9 mouse cellular contexts compared by ENCODE assay signal in genomic region chr16:11579676-11580098, GRCm38 (mm10).
DNase-seq lines count a peak whose midpoint lies in the region; ATAC-seq and TF ChIP-seq lines count a peak whose summit lies in the region.
"Had no signal": no experiment of that assay in that cellular context is flagged by ENCODE, and none has a peak within 500 bp of the region (broad histone marks: within the 10 kb centered on the region; RNA-seq: fewer than 3 reads in every experiment).

No protein-coding gene starts in this region.

- H3K4me3 ChIP-seq in heart, embryonic 12.5 days, result no peak overlapping the region
- no peak overlapping the region for H3K4me3 ChIP-seq in kidney, embryonic 15.5 days (replicated peaks)
- H3K4me3 ChIP-seq in limb, embryonic 14.5 days (replicated peaks; ENCODE audit: low read length), result no peak overlapping the region
- no peak overlapping the region for H3K4me3 ChIP-seq in olfactory bulb, adult 2 months (ENCODE audit: insufficient read depth, low read depth, low read length)
- H3K4me3 ChIP-seq: stomach, embryonic 15.5 days had no signal

- H3K4me1 ChIP-seq in heart, embryonic 12.5 days (replicated peaks), result peaks cover 41% of the 10 kb centered on the region
- H3K4me1 ChIP-seq in kidney, embryonic 15.5 days, result no peaks in the 10 kb centered on the region
- H3K4me1 ChIP-seq in limb, embryonic 14.5 days (ENCODE audit: control insufficient read depth, insufficient read depth, low read length), result no peaks in the 10 kb centered on the region
- H3K4me1 ChIP-seq in olfactory bulb, adult 2 months (ENCODE audit: control insufficient read depth, insufficient read depth, low read length), result peaks cover 6% of the 10 kb centered on the region
- H3K4me1 ChIP-seq: stomach, embryonic 15.5 days had no signal

- H3K36me3 ChIP-seq in heart, embryonic 12.5 days, result no peaks in the 10 kb centered on the region
- no peaks in the 10 kb centered on the region for H3K36me3 ChIP-seq in kidney, embryonic 15.5 days
- H3K36me3 ChIP-seq in limb, embryonic 14.5 days (ENCODE audit: control insufficient read depth, insufficient read depth, low read length), result no peaks in the 10 kb centered on the region; the same call in 1 of the 2 replicates
- H3K36me3 ChIP-seq: stomach, embryonic 15.5 days had no signal

- no peaks in the 10 kb centered on the region for H3K27me3 ChIP-seq in heart, embryonic 12.5 days (replicated peaks)
- H3K27me3 ChIP-seq in kidney, embryonic 15.5 days, result no peaks in the 10 kb centered on the region
- H3K27me3 ChIP-seq in limb, embryonic 14.5 days (ENCODE audit: control insufficient read depth, insufficient read depth, low read length), result no peaks in the 10 kb centered on the region
- H3K27me3 ChIP-seq: stomach, embryonic 15.5 days had no signal

- H3K27ac ChIP-seq in heart, embryonic 12.5 days (ENCODE audit: poor library complexity, severe bottlenecking), result peak overlapping the region; percentile 75
- no peak overlapping the region for H3K27ac ChIP-seq in kidney, embryonic 15.5 days
- no peak overlapping the region for H3K27ac ChIP-seq in limb, embryonic 14.5 days (replicated peaks; ENCODE audit: low read depth, low read length)
- H3K27ac ChIP-seq in olfactory bulb, adult 2 months (ENCODE audit: insufficient read depth, low read depth, low read length), result no peak overlapping the region
- H3K27ac ChIP-seq: stomach, embryonic 15.5 days had no signal

- no peaks in the 10 kb centered on the region for H3K9me3 ChIP-seq in heart, embryonic 12.5 days (replicated peaks)
- no peaks in the 10 kb centered on the region for H3K9me3 ChIP-seq in kidney, embryonic 15.5 days (replicated peaks)
- H3K9me3 ChIP-seq in limb, embryonic 14.5 days (ENCODE audit: control insufficient read depth, low read length), result no peaks in the 10 kb centered on the region
- H3K9me3 ChIP-seq: stomach, embryonic 15.5 days had no signal

- 27% methylated on average over 4 of the region's 4 CpGs for WGBS in heart, embryonic 12.5 days
- 48% methylated on average over 4 of the region's 4 CpGs for WGBS in kidney, embryonic 15.5 days
- 57% methylated on average over 4 of the region's 4 CpGs for WGBS in limb, embryonic 14.5 days
- whole genome bisulfite sequencing in olfactory bulb, adult 2 months, result 20% methylated on average over 4 of the region's 4 CpGs

- peak; percentile 49; the same call in 1 of the 2 replicates for ATAC-seq in heart, embryonic 12.5 days (ENCODE audit: insufficient number of reproducible peaks, low FRiP score)
- ATAC-seq in kidney, embryonic 15.5 days (replicated peaks; ENCODE audit: low FRiP score), result peak; percentile 45; the same call in 1 of the 2 replicates
- 0 out of 2 replicates have a peak, but pooled peaks have one; percentile 55 for ATAC-seq in limb, embryonic 14.5 days (ENCODE audit: low FRiP score, low read depth)
- no peak for ATAC-seq in erythroblast, adult 5-6 weeks (replicated peaks; ENCODE audit: low FRiP score, poor library complexity, severe bottlenecking)

- 0 out of 2 replicates have a peak, but pooled peaks have one; percentile 14 for TF ChIP-seq CTCF in olfactory bulb, adult 2 months (IDR thresholded peaks at IDR 0.05; ENCODE audit: insufficient read depth, low read depth, low read length)

- 0 out of 2 replicates have a peak overlapping the region, but pooled peaks have one; percentile 8 for H3K4me2 ChIP-seq in heart, embryonic 12.5 days
- H3K4me2 ChIP-seq in kidney, embryonic 15.5 days, result no peak overlapping the region
- no peak overlapping the region for H3K4me2 ChIP-seq in limb, embryonic 14.5 days (replicated peaks; ENCODE audit: low read depth, low read length, severe bottlenecking)
- H3K4me2 ChIP-seq: stomach, embryonic 15.5 days had no signal

- DNase-seq in CD4-positive helper T cell, adult 2 months (ENCODE audit: low read depth, low spot score), result peak; percentile 36
- peak; percentile 51 for DNase-seq in ZHBTc4 (ENCODE audit: low read depth, low spot score)
- peak; percentile 65 for DNase-seq in embryo, embryonic 11 days
- peak; percentile 53 for DNase-seq in limb, embryonic 14.5 days (ENCODE audit: low spot score)

- no peak overlapping the region for H3K9ac ChIP-seq in heart, embryonic 12.5 days
- H3K9ac ChIP-seq in kidney, embryonic 15.5 days, result no peak overlapping the region
- H3K9ac ChIP-seq in limb, embryonic 14.5 days (ENCODE audit: low read depth, low read length, severe bottlenecking), result no peak overlapping the region
- H3K9ac ChIP-seq: stomach, embryonic 15.5 days had no signal

- no peak for TF ChIP-seq POLR2A in limb, embryonic 14.5 days (IDR thresholded peaks at IDR 0.05; ENCODE audit: borderline replicate concordance, extremely low read depth, insufficient read depth, insufficient read length)
- no peak for TF ChIP-seq POLR2A in olfactory bulb, adult 2 months (IDR thresholded peaks at IDR 0.05; ENCODE audit: insufficient read depth, low read depth, low read length)
